Mouse (Mus musculus): Measurements from ENCODE around the gene Fam241a.

Fam241a gene

GRCm38 (mm10) chr3:127875059-127875458, 21.1 kb downstream of the Fam241a start:
- no peak for DNase-seq (ENCODE audit: low spot score)

DNA sequence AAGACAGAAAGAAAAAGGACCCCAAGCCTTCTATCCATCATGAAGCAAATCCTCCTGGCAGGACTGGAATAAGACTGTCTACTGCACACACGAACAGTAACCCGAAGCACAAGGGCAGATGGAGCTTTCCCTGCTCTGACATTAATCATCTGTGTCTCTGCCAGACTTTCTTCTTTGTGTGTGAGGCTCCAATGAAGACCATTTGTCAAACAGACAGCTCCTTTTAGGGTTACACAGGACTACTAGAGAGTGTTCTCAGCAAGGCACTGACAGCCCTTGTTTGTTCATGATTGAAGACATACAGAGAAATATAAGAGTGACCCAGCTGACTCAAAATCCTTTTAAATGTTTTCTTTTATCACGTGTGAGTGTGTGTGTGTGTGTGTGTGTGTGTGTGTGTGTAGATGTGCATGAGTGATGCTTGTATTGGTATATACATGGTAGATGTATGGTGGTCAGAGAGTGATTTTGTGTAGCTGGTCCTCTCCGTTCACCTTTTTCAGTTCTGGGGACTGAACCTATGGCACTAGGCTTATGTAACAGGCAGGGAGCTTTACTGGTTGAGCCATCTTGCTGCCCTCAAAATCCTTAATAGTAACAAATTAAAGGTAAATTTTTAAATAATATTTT, 21.8 kb downstream of the Fam241a start:
- no peak for DNase-seq (ENCODE audit: low spot score)

DNA sequence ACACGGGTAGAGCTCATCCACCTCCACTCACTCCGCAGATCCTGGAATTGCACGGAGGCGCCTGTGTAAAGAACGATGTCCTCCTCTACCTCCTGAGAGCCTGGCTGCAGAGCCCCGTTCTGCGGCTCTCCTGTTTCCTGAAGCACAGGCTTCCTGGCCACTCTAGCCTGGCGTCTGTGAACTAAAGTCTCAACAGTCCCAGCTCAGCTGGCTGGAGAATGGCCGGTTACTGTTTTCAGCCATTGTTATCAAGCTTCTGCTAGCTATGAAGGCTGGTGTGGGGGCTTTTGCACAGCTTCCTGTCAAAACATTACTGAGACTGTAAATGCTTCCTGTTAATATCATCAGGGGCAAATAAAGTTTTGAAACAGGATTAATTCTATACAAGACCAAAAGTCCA, 24.5 kb downstream of the Fam241a start:
- DNase-seq (ENCODE audit: low spot score): no peak

- no peak for DNase-seq (ENCODE audit: low spot score)
Measured at GRCm38 (mm10) chr3:127868880-127869279, 27.2 kb downstream of the Fam241a start.

DNA sequence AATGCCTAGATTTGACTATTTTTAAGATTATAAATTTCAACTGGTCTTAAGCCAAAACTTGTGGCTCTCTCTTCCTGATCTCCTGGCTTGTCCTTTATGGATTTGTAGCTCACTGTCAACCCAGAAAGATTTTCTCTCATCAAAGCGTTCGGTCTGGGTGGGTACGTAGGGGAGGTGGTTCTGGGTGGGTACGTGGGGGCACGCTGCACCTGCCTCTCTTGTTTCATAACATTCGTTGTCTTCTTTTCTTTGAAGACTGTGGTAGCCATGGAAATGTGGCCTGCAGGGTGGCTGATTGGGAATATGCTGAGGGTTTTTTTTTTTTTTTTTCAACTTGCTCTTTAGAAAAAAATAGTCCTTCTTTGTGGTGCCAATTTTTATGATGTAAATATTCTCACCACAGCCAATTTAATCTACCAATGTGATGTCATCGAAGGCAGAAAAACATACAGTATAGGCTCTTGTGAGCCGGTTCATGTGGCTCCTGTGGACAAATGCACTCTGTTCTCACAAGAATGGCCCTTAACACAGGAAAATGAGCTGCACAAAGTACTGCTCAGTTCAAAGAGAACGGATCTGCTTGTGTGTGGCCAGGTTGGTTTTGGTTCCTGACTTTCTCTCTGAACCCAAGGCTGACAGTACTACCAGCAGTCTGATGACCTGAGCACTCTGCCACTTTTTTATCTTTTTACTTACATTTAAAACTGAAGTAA, 27.9 kb downstream of the Fam241a start:
- no peak for DNase-seq (ENCODE audit: low spot score)

DNA sequence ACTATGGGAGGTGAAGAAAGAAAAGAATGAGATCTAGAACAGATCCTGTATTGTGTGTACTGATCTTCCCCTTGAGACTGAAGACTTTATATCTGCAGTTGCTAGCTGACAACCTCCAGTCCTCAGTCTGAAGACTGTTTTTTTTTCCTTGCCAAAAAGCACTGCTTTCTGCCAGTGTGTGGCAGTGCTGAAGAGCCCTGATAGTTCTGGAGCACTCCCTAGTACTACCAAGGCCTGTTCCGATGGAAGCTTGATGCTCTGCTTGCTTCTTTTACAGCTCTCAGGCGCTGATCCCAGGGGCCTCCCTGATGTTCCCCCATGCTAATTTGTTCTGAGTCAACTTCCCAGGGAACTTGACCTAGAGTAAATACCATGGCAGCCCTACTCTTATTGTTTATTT, 31.9 kb downstream of the Fam241a start:
- no peak for DNase-seq (ENCODE audit: low spot score)

GRCm38 (mm10) chr3:127863571-127863970, 32.6 kb downstream of the Fam241a start:
- no peak for DNase-seq (ENCODE audit: low spot score)

DNA sequence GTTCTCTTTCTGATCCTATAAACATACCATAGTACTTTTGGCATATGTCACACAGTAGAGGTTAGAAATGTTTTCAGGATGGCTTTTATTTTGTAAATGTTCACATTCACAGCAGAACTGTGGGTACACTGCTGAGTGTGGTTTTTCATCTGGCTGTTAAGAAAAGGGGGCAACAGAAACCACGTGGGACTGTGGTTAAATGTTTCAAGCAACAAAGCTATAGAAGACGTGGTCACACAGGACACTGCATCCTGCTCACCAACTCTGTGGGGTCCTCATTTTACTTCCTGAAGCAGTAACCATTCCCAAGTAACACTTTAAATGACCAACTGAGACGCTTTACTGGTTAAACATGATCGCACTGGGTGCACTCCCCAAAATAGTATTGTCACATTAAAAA, 33.6 kb downstream of the Fam241a start:
- DNase-seq (ENCODE audit: low spot score): no peak

DNA sequence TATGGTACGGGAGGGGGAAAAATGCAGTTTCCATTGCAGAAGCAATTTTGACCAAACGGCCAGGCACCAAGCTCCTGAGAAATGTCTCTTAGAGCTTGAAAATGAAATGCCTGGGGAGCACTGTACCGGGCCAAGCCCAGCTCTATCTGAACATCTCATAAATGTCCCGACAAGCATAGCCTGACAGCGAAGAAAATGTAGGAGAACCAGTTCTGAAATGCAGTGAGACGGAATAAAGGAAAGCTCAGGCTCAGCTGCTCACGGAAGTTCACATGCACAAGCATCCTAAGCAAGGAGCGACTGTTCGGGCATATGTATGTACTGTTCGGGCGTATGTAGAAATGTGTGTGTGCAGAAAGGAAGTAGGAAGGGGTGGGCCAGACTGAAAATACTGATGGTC, 34.8 kb downstream of the Fam241a start:
- no peak for DNase-seq (ENCODE audit: low spot score)

DNA sequence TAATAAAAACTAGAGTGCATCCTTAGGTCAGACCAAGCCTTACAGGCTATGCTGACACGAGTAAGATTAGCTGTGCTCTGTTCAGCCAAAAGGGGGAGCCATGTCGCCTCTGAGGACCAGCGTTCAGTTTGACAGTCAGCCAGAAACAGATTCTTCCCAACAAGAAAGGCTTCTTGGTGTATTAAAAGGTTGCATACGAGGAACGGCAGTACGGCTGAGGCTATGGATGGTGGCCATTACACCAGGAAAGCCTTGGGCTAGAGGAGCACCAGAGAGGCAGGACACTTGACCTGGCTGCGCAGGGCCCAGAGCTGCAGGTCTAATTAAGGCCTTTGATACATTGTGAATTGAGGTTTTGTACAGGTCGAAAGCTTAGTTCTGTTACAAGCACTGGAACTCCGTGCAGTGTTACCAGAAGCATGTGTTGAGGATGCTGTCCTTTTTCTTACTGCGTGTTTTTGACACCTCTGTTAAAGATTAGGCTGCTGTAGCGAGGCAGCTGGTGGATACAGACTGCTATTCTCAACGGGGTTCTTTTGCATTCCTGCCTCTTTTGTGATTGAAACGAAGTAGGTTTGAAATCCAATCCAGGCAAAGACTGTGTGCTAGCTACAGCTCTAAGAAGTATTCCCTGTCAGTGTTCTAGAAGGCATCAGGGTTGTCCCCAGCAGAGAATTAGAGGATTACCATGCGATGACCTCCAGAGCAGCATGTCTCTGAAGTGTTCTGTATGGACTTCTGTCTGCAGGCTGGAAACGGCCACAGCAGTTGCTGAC, 42.5 kb downstream of the Fam241a start:
- DNase-seq (ENCODE audit: low spot score): peak; percentile 61

GRCm38 (mm10) chr3:127852722-127853121, 43.4 kb downstream of the Fam241a start:
- no peak for DNase-seq (ENCODE audit: low spot score)

- no peak for DNase-seq (ENCODE audit: low spot score)
Measured at GRCm38 (mm10) chr3:127850776-127851646, 45.1 kb downstream of the Fam241a start.

DNA sequence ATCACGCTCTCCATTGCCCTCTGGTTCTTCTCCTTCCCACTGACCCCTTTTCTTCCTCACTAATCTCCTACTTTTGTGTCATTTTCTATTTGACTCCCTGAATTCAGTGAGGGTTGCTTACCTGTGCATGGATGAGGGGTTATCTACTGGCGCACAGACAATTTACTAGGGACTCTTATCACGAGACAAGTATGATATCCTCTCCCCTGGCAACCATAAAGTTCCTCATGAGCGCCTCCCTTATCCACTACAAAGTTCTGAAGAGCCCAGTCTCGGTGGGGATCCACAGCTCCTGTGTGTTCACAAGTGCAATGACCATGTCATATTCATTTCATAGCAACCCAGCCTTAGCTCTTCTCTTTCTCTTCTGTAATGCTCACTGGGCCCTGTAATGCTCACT, 46.2 kb downstream of the Fam241a start:
- no peak for DNase-seq (ENCODE audit: low spot score)

GRCm38 (mm10) chr3:127848088-127848808, 47.9 kb downstream of the Fam241a start:
- DNase-seq (ENCODE audit: low spot score): no peak

GRCm38 (mm10) chr3:127843941-127844327, 52.2 kb downstream of the Fam241a start:
- no peak for DNase-seq (ENCODE audit: low spot score)

- DNase-seq (ENCODE audit: low spot score): no peak
Measured at GRCm38 (mm10) chr3:127843324-127843940, 52.7 kb downstream of the Fam241a start.

GRCm38 (mm10) chr3:127841926-127842325, 54.2 kb downstream of the Fam241a start:
- DNase-seq (ENCODE audit: low spot score): no peak

GRCm38 (mm10) chr3:127837972-127838644, 58.0 kb downstream of the Fam241a start:
- no peak for DNase-seq (ENCODE audit: low spot score)

DNA sequence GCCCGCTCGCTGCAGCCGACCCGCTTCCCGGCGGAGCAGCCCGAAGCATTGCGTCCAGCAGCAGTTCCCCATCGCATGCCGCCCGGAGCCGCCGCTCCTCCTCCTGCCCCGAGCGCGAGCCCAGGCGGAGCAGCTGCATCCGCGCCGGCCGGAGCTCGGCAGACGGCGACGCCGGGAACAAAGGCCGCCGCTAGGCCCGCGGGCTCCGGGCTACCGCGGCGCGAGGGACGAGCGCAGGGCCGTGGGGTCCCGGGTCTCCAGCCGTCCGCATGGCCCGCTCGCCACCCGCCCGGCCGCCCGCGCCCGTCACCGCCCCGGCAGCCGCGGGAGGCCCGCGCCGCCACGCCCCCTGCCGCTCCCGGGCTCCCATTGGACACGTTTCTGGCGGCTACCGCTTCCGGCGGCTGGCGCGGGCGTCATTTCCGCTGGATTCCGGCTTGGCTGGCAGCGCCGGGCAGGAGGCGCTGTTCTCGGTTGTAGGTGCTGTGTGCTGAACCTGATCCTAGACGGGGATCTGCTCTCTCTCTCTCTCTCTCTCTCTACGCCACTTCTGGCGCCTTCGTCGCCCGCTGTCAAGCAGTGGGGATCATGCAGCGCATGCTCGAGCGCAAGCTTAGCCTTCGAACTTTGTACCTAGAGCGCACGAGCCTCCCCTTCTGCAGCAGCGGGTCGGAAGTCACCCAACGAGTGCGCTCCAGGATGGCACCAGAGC, 58.8 kb downstream of the Fam241a start, which contains the start of gene Ap1ar:
Gene Ap1ar (minus strand): TSS at position 370 of the 712 bp plus-strand sequence.
- DNase-seq (ENCODE audit: low spot score): peak; percentile 93

DNA sequence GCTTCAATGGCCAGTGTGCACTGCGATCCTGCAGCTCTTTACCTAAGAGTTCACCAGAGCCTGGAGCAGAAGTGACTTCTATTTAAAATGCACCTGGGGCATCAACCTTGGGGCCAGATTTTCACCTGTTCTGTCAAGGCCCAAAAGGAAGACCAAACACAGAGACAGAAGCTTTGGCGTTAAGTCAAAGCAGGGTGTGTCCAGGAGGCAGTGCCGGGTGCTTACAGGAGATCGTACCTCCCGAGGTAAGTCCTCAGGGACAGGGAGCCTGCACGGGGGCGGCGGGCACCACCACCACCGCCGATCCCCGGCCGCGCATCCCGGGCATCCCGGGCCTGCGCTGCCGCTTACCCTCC, 59.3 kb downstream of the Fam241a start:
- DNase-seq (ENCODE audit: low spot score): no peak

All from spleen, adult 12 weeks (tissue).